Mouse (Mus musculus) thymus, postnatal 14 days (tissue): Measurements from ENCODE around the gene Ccdc15.
"Not testable (repeated sequence)": the region's sequence is repeated elsewhere in the genome, so short reads cannot be mapped to it uniquely, and the experiment has no call there.

Source experiments
- DNase-seq: peaks from one replicate; pipeline ENCODE4 v3.0.0; 2021

Gene Ccdc15

DNA sequence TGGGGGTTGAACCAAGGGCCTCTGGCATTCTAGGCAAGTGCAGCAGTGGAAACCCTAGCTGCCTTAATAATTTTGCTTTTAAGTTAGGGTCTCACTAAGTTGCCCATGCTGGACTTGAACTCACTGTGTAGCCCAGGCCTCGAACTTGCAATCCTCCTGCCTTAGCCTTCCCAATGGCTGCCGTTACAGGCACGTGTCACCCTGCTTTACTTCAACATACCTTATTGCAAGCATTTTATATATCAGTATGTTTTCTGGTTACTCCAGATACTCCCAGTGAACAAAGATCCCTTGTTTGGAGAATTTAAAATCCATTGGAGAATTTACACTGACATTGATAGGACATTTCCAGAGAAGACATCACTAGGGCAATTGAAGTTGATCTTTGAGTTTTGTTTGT is 818 bp upstream of the Ccdc15 start:
- no peak for DNase-seq

DNA sequence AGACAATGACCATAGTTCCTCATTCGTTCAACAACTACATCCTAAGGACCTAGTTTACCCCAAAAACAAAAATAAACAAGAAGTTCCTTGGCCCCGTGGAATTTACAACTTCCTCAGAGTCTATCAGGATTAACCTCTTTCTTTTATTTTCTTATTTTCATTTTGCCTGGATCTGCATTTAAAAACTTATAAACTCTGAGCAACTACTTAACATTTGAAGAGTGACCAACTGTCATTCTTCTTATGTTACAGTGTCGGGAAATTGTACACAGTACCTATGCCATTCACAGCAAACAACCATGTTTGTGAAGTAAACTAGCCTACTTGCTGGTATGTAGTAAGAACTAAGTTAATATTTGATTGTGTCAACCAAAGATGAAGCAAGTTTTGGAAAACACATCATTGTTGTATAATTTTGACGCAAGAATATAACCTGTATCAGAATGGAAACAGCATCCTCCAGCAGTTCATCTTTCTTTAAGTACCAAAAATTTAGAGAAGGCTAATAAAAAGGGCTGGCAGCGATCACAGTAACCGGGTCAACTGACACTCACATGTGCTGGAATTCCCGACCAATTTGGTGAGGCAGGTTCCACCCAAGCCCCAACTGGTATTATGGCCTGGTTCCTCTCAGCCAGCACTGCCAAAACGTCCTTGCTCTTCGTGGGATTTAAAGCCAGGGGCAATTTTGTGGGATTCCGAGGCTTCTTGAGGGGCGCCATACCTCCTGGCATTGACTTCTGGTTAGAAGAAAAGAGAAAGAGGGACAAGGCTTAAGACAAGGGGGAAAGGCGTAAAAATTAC is 846 bp downstream of the Ccdc15 start:
- no peak for DNase-seq

DNA sequence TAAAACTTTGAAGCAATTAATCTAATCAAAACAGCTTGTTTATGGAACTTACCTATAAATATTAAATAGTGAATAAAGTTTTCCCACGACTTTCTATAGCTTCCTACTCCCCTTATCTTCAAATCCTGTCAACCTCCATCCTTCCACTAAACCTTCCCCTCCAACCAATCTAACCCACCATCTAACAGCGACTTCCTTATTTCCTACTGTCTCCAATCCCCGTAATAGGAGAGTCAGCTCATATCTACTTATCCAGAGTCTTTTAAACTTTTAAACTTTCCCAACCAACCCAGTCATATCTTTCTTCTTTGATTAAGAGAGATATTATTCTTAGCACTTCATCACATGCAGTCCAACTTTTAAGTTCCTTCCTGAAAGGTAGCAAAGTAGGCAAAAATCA is 2.8 kb downstream of the Ccdc15 start:
- no peak for DNase-seq

DNA sequence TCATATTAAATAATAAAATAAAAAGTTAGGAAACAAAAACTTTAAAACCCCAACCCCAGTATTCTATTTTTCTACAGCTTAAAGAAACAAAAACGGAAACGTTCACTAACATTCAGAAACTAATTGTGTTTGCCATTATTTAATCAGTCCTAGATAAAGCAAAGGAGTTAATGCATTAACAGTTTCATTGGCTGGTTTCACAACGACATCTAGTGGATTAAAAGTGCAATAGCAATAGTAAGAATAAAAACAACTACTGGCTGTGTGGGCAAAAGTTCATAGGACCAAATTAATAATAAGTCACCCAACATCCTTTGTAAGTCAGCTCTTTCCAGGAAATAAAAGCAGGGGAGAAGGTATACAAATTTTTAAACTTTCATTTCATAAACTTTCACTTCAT is 18.8 kb downstream of the Ccdc15 start:
- DNase-seq: no peak

DNA sequence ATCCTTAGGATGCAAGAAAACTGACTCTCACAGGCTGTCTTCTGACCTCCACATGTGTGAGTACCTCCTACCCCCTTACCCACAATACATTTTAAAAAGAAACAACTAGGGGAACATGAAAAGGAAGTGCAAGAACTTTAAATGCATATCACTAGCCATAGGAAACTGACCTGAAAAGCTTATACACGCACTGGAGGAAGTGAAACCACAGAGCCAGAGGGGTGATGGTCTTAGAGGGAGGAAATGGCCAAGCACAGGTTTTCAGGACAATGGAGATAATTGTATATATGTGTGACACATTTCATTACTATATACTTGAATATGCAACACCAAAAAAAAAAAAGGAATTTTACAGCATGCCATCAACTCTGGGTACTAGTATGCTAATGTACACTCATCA is 46.5 kb downstream of the Ccdc15 start:
- no peak for DNase-seq

- DNase-seq: not testable (repeated sequence)
These were observed 47.7 kb downstream of the Ccdc15 start for GRCm38 (mm10) chr9:37300501-37300900.

- no peak for DNase-seq
These were observed 52.6 kb downstream of the Ccdc15 start for GRCm38 (mm10) chr9:37295586-37295985.

GRCm38 (mm10) chr9:37266622-37267021 is 81.6 kb downstream of the Ccdc15 start:
- DNase-seq: no peak

DNA sequence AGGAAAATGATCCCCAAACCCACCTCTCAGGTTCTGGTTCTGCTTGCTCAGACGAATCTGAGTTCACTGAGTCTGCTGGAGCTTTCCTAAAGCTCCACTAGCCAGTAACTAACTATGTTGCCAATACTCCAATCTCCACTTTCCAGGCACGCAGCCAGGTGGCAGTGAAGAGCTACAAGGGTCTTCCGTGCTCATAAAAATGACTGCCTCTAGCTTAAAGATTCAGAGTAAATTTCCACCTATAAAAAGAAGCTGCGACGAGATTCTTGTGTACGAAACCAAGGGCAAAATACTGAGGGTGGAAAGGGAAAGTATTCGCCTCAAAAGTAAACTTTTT is 92.4 kb downstream of the Ccdc15 start:
- peak; percentile 77 for DNase-seq

- peak; percentile 87 for DNase-seq
These were observed 92.9 kb downstream of the Ccdc15 start, which contains the start of gene Slc37a2 for GRCm38 (mm10) chr9:37255149-37255888. Gene Slc37a2, minus strand, starts transcription at chr9:37255738.

- no peak for DNase-seq
These were observed 93.6 kb downstream of the Ccdc15 start for GRCm38 (mm10) chr9:37254531-37255110.

- no peak for DNase-seq
These were observed 97.6 kb downstream of the Ccdc15 start for GRCm38 (mm10) chr9:37250631-37251030.

- no peak for DNase-seq
These were observed 98.3 kb downstream of the Ccdc15 start for GRCm38 (mm10) chr9:37249976-37250375.

GRCm38 (mm10) chr9:37248381-37248906 is 99.8 kb downstream of the Ccdc15 start:
- DNase-seq: peak; percentile 69

- DNase-seq: peak; percentile 51
These were observed 100.8 kb downstream of the Ccdc15 start for GRCm38 (mm10) chr9:37247429-37247828.

DNA sequence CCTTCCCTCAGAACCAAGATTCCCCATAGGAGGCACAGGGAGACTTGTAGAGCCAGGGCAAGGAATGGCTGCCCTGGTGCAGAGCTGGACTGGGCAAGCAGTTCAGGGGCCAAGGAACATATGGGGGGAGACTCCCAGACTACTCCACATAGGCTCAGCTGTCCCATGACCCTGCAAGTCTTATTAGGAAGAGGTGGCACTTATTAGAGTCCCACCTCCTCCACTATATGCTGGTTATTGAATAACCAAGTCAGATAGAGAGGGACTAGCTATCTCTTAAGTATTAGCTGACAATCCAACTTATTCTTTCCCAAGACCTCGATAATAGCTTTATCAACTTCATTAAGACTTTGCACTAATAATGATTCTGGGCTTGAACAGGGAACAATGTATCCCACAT is 102.4 kb downstream of the Ccdc15 start:
- no peak for DNase-seq

DNA sequence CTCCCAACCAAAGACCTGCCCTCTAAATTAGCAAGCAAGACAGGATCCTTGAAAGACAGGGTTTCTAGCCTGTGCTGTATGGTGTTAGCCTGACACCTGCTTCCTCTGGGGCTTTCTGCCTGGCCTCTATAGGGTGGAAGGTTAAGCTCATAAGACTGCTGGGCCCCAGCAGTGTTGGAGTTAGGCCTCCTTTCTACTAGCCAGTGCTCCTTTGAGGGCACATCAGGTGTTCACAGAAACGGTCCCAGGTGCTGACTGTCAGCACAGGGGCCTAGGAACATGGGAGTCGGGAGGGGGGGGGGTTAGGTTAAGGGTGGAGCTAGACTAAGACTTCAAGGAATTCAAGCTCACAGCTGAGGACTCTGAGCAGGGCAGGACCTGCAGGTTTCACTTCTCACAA is 102.8 kb downstream of the Ccdc15 start:
- DNase-seq: peak; percentile 51

DNA sequence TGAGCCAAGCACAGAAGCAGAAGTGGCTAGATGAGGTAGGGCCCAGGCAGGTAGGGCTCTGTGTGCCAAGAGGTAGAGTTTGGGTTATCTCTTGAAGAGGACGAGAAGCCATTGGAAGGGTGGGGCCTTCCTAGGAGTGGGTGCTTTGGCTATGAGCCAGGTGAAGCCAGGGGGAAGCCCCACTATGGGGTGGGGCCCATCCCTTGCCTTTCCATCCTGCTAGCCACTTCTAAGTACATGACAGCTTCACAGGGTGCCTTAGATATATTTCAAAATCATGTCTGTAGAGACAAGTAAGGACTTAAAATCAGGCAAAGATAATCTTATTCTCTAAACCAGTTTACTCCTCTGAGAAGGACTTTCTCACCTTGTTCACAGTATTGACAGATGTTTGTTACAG is 103.6 kb downstream of the Ccdc15 start:
- DNase-seq: peak; percentile 30

DNA sequence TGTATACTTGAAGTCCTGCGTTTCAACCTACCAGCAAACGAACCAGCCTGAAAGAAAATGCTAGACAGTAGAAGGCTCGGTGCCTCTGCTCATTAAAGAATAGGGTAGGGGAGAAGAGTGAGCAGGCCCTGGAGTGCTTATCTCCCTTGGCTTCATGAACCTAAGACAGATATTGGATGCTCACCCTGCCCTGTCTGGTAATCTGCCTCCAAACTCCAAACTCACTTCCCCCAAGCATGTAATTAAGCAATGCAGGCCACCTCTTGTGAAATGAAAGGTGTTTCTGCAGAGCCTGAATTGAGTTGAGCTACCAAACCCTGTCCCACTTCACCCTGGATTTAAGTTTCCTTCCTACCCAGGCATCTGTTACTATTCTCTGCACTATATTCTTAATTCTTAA is 105.5 kb downstream of the Ccdc15 start:
- no peak for DNase-seq

DNA sequence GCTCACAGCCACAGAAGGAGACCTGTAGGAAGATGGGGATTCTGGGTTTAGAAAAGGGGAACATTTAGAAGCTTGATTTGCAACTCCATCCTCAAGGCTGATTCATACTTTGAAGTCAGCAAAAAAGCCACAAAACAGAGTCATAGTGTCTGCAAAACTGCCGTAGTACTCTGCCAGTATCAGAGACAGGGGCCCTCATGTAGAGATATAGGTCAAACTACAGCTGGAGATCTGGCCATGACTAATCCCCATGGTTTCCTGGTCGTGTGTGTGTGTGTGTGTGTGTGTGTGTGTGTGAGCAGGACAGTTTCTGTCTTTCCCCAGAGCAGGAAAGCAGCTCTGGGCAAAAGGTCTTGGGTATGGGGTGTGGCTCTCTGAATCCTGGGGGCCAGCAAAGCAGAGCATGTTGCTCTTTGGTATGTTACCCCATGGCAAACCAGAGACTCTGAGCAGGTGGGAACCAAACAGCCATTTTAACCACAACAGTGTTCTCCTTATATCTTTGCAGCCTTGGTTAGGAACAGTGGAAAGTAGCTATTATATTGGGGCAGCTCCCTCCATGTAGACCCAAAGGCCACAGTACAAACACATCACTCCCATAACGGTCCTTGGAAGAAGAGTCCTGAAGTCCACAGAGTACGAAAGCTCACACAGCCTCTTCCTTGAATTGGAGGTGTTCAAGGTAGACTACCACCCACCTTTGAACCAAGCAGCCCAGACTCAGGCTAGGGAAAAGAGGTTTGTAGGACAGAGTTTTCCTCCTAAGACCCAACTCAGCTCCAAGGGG is 112.1 kb downstream of the Ccdc15 start:
- peak; percentile 70 for DNase-seq

GRCm38 (mm10) chr9:37232201-37233195 is 115.7 kb downstream of the Ccdc15 start:
- DNase-seq: peak; percentile 61
